Mouse (Mus musculus) liver, embryonic 16.5 days (tissue): ENCODE data around the gene Chit1. TPM values are rescaled to one million over a fixed set of nuclear protein-coding genes. Genes with fewer than 3 reads are reported as not detected.
A peak's percentile ranks its signal among the peaks of the same experiment; 100 is the strongest.

Experiments used
- ATAC-seq: fragments of 200-750 bp; cut with Nextera tagmentation; 2 replicates; pipeline ENCODE4 v1.8.0; 2017; ENCODE audit warnings: low read depth, mild to moderate bottlenecking, moderate number of reproducible peaks, moderate library complexity
- H3K27ac ChIP-seq: fragments of 300-500 bp; sonication (generic); 2 replicates; pipeline ENCODE4 v1.5.1; 2014; ENCODE audit warnings: mild to moderate bottlenecking, low read length
- H3K27me3 ChIP-seq: fragments of 300-500 bp; sonication (generic); 2 replicates; pipeline ENCODE4 v1.6.1; 2014; ENCODE audit warnings: low read depth, low read length, mixed read lengths; ENCODE audit not compliant: control insufficient read depth, insufficient read depth
- H3K36me3 ChIP-seq: fragments of 300-500 bp; sonication (generic); 2 replicates; pipeline ENCODE4 v1.6.1; 2014; ENCODE audit warnings: mild to moderate bottlenecking; ENCODE audit not compliant: control insufficient read depth, insufficient read depth
- H3K4me1 ChIP-seq: fragments of 300-500 bp; sonication (generic); 2 replicates; pipeline ENCODE4 v1.6.1; 2014; ENCODE audit warnings: low read depth, low read length, mixed read lengths; ENCODE audit not compliant: control insufficient read depth
- H3K4me2 ChIP-seq: fragments of 300-500 bp; sonication (generic); 2 replicates; pipeline ENCODE4 v1.6.1; 2014; ENCODE audit warnings: low read depth, low read length, mixed read lengths
- H3K4me3 ChIP-seq: fragments of 300-500 bp; sonication (generic); 2 replicates; pipeline ENCODE4 v1.5.1; 2014; ENCODE audit warnings: low read depth, mild to moderate bottlenecking, low read length
- H3K9ac ChIP-seq: fragments of 300-500 bp; sonication (generic); 2 replicates; pipeline ENCODE4 v1.6.1; 2014; ENCODE audit warnings: low read depth, low read length
- H3K9me3 ChIP-seq: fragments of 300-500 bp; sonication (generic); replicated peaks from 2 replicates; pipeline ENCODE4 v1.6.1; 2016; ENCODE audit warnings: low read length; ENCODE audit not compliant: control insufficient read depth
- WGBS: fragments of 180-500 bp; shearing (Covaris S2); extraction: QIAGEN DNeasy Blood & Tissue Kit; methylation state at CpG from one replicate; pipeline ENCODE4 v1.1.7; 2014; ENCODE audit not compliant: insufficient replicate concordance; 5-methylcytosine and 5-hydroxymethylcytosine counted together
- polyA plus RNA-seq: library from polyadenylated mRNA; unstranded; fragments of >200 nt; fragmentation: Nextera tagmentation; extraction: Ambion mirVana; gene quantifications from 2 replicates; pipeline ENCODE4 v1.2.1, GENCODE M21; 2015

Chit1 gene
- polyA plus RNA-seq, 1 experiment from 2014 or later, result 0.19 TPM

DNA sequence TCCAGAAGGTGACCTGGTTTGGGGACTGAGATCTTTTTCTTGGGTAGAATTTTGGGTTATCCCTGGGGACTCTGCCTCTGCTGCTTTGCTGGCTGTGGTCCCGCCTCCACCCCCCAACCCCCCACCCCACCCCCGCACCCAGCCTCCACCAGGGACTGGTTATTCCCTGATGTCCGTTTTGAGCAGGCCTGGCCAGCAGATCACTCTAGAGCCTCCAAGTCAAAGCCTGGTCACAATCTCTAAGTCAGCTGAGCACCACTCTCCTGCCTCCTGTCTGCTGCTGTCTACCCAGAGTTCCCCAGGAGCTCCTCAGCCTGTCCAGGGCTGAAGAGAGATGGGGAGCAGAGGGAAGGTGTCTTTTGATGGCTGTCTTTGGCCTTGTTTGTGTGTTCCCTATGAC, 25.3 kb downstream of the Chit1 start:
- no peak for ATAC-seq
- no peak overlapping the region for H3K27ac ChIP-seq
- H3K36me3 ChIP-seq, result no peaks in the 10 kb centered on the region
- no peak overlapping the region for H3K4me2 ChIP-seq
- WGBS, result 44% methylated on average over 3 of the region's 3 CpGs
- no peak overlapping the region for H3K4me3 ChIP-seq
- H3K9ac ChIP-seq, result no peak overlapping the region
- H3K4me1 ChIP-seq, result no peaks in the 10 kb centered on the region
- H3K9me3 ChIP-seq, result no peaks in the 10 kb centered on the region
- no peaks in the 10 kb centered on the region for H3K27me3 ChIP-seq

DNA sequence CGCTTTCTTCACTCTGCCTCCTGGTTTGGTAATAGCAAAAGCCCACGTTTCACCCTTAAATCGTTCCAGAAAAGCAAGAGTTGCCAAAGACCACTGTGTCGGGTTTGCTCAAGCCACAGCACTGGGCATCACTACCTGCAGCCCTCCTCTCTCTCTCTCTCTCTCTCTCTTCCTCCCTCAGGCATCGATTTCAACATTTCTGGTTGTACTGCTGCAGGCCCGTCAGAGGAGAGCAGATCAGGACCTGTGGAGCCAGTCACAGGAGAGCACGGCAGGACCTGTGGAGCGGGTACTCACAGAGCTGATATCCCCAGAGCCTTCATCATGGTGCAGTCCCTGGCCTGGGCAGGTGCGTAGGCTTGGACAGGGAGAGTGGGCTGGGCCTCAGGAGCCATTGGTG, 27.4 kb downstream of the Chit1 start:
- Histone ChIP-seq H3K4me1 (no peaks in the 10 kb centered on the region), H3K4me3 (no peak overlapping the region), H3K9me3 (no peaks in the 10 kb centered on the region), H3K27ac (no peak overlapping the region), H3K27me3 (no peaks in the 10 kb centered on the region), H3K36me3 (no peaks in the 10 kb centered on the region), H3K9ac (no peak overlapping the region), H3K4me2 (no peak overlapping the region)
- WGBS, result 69% methylated on average over 9 of the region's 9 CpGs
- no peak for ATAC-seq

DNA sequence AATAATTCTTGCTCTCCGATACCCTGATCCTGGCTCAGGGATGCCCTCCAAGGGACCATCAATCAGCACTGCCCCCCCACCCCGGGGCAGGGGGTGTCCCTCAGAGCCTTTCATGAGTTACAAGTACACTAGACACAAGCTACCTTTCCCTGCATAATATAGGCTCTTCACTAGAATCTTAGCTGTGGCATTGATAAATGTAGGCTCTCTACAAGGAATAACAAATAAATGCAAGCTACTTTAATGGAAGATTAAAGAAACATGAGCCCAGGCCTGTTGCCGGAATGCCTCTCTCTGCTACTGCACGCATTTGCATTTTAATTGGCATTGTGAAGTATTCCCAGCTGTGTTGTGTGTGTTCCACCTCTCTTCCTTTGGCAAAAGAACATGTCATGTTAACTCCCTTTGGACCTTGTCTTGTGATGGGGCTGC, 31.3 kb downstream of the Chit1 start:
- Histone ChIP-seq H3K27me3 (no peaks in the 10 kb centered on the region), H3K9ac (no peak overlapping the region), H3K27ac (no peak overlapping the region), H3K4me1 (no peaks in the 10 kb centered on the region), H3K4me3 (no peak overlapping the region), H3K36me3 (no peaks in the 10 kb centered on the region), H3K9me3 (no peaks in the 10 kb centered on the region), H3K4me2 (no peak overlapping the region)
- ATAC-seq, result no peak
- 66% methylated on average over 4 of the region's 4 CpGs for WGBS

DNA sequence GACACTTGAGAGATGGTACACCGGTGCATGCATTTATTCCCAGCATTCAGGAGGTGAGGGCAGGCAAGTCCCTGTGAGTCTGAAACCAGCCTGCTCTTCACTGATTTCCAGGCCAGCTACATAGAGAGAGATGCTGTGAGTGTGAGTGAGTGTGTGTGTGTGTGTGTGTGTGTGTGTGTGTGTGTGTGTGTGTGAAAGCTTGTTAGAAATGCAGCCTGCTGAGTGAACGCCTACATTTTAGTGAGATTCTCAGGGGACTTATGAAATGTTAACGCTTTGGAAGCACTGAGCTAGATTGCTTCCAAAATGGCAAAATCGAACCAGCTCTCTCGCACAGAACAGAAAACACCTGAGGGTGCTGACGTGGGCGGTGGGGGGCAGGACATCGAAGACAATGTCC, 35.0 kb downstream of the Chit1 start:
- 68% methylated on average over 8 of the region's 8 CpGs for WGBS
- Histone ChIP-seq H3K9me3 (no peaks in the 10 kb centered on the region), H3K4me2 (no peak overlapping the region), H3K27me3 (no peaks in the 10 kb centered on the region), H3K36me3 (no peaks in the 10 kb centered on the region), H3K27ac (no peak overlapping the region), H3K4me1 (no peaks in the 10 kb centered on the region; the same call in 1 of the 2 replicates), H3K4me3 (no peak overlapping the region), H3K9ac (no peak overlapping the region)
- no peak for ATAC-seq

DNA sequence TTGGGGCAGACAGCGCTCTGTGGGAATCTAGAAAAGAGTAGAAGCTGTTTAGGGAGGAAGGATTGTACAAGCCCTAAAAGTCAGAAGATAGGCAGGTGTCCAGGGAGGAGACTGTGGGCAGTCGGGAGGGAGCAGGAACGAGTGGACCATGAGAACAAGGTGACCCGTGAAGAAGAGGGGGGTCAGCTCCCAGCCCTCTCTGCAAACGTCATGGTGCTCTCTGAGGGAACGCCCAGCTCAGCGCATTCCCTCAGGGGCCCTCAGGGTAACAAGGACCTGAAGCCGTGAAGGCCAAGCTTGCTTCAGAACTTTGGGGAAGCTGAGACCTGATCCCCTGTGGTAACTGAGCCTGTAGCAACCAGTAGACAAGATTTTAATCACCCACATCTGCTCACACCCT, 39.0 kb downstream of the Chit1 start:
- no peaks in the 10 kb centered on the region for H3K9me3 ChIP-seq
- H3K27me3 ChIP-seq, result no peaks in the 10 kb centered on the region
- ATAC-seq, result no peak
- no peaks in the 10 kb centered on the region for H3K36me3 ChIP-seq
- H3K4me1 ChIP-seq, result peaks cover 7% of the 10 kb centered on the region
- 61% methylated on average over 8 of the region's 8 CpGs for WGBS
- H3K4me2 ChIP-seq, result no peak overlapping the region
- H3K27ac ChIP-seq, result no peak overlapping the region
- H3K9ac ChIP-seq, result no peak overlapping the region
- no peak overlapping the region for H3K4me3 ChIP-seq

DNA sequence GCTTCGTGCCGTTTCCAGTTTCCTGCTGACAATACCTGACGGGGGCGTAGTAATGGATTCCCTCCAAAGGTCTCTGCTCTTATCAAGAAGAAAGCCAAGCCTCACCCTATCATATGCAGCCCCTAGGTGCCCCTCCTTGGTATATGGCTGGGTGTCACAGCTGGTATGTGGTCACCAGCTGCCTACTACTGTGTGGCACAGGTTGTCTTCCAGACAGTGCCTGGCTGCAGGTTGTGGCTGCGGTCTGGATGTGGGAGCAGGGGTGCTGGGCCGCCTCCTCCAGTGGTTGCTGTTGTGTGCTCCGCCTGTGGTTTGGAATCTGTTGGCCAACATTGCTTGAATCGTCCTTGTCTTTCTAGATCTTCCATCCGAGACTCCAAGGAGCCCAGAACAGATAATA, 39.7 kb downstream of the Chit1 start:
- no peak for ATAC-seq
- WGBS, result 56% methylated on average over 9 of the region's 9 CpGs
- no peaks in the 10 kb centered on the region for H3K36me3 ChIP-seq
- H3K9ac ChIP-seq, result no peak overlapping the region
- H3K4me2 ChIP-seq, result no peak overlapping the region
- H3K27me3 ChIP-seq, result no peaks in the 10 kb centered on the region
- H3K9me3 ChIP-seq, result no peaks in the 10 kb centered on the region
- H3K4me1 ChIP-seq, result peaks cover 7% of the 10 kb centered on the region
- H3K27ac ChIP-seq, result no peak overlapping the region
- no peak overlapping the region for H3K4me3 ChIP-seq

DNA sequence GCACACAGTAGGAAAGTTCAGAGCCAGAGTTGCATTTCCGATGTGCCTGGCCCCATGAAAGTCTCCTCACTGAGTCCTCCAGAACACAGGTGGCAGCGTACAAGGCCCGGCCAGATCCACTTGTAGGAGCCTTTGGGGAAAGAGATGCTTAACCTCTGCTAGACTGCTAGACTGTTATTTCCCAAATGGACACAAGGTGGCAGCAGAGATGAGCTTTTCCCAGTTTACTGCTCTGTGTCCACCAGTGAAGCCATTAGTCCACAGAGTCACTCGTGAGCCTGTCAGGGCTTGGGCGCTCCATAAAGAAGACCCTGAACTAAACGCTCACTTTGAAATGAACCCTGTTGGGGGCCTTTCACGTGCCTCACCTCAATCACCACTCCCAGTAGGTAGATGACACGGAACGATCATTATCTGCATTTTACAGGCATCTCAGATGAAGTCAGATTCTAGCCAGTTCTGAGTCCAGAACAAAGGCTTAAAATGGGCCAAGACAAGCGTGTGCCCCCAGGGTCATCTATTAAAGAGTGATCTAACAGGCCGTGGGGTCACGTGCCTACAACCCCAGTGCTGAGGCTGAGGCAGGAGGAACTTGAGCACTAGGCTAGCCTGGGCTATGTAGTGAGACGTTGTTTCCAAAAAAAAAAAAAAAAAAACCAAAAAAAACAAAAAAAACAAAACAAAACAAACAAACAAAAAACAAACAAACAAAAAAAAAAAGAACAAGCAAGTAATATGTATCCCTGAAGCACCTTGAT, 40.8 kb downstream of the Chit1 start:
- no peak overlapping the region for H3K27ac ChIP-seq
- no peak overlapping the region for H3K4me2 ChIP-seq
- no peak for ATAC-seq
- no peaks in the 10 kb centered on the region for H3K9me3 ChIP-seq
- H3K36me3 ChIP-seq, result no peaks in the 10 kb centered on the region
- no peak overlapping the region for H3K9ac ChIP-seq
- no peak overlapping the region for H3K4me3 ChIP-seq
- H3K27me3 ChIP-seq, result no peaks in the 10 kb centered on the region
- H3K4me1 ChIP-seq, result peaks cover 7% of the 10 kb centered on the region
- 17% methylated on average over 13 of the region's 13 CpGs for WGBS

DNA sequence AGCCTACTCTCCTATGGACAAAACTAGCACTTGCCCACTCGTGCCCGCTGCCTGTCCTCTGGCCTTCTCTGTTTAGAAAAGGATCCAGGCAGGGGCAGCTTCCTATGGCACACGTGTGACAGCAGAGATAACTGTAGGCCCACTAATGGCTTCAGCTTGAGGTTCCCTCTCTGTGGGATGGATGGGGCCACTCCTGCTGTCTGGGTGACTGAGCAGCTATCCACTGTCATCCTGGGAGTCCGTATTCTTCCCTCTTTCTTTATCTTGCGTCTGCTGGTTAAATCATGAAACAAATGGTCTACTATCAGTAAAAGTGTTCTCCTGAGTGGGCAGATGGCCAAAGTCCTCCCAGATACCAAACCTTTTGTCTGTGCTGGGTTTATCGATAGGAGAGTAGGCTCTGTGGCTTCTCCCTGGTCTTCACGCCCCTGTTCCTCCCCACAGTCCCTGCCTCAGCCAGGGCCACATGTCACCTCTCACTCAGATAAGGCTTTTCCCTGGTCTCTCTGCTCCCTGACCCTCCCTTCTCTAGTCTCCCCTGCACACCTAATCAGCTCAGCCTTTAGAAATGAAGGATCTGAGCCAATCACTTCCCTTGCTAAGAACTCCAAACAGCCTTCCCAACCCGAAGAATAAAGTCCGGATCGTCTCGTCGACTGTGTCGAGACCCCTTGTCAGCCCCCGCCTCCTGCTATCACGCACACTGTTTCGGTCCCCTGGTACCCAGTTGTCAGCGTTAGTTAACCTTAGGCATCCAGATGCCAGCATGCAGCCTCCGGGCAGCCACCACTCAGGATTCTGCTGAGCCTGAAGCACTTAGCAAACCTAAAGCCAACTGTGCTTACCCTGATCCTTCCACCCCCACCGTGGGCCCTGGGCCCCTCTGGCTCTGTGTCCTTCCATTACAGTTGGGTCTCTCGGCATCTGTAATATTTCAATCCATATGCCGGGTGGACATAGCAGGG, 41.9 kb downstream of the Chit1 start:
- no peak overlapping the region for H3K4me2 ChIP-seq
- WGBS, result 51% methylated on average over 21 of the region's 21 CpGs
- peaks cover 7% of the 10 kb centered on the region for H3K4me1 ChIP-seq

DNA sequence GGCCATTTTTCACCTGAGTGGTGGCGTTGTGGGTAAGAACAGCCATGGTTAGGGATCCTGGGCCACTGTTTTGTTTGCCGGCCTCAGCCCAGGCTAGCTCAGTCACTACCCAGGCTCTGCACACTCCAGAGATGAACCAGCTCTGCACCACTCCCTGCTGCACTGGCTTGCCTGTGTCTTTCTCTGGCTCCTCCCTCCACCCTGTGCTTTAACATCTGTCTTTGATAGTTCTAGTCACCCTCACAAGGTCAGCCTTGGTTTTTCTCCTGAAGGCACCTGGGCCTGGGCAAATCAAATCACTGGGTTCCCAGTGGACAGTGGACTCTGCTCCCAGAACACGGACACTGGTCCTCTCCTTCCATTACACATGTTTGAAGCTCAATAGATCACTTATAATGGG, 43.1 kb downstream of the Chit1 start:
- no peak overlapping the region for H3K4me2 ChIP-seq
- H3K27me3 ChIP-seq, result no peaks in the 10 kb centered on the region
- no peak for ATAC-seq
- no peak overlapping the region for H3K4me3 ChIP-seq
- H3K27ac ChIP-seq, result no peak overlapping the region
- no peaks in the 10 kb centered on the region for H3K9me3 ChIP-seq
- H3K9ac ChIP-seq, result no peak overlapping the region
- WGBS, result 70% methylated on average over 3 of the region's 3 CpGs
- H3K4me1 ChIP-seq, result peaks cover 7% of the 10 kb centered on the region
- no peaks in the 10 kb centered on the region for H3K36me3 ChIP-seq

More for the DNA sequence above, 41.9 kb downstream of the Chit1 start:
- Histone ChIP-seq H3K36me3 (no peaks in the 10 kb centered on the region), H3K9ac (no peak overlapping the region), H3K27ac (no peak overlapping the region), H3K27me3 (no peaks in the 10 kb centered on the region), H3K9me3 (no peaks in the 10 kb centered on the region), H3K4me3 (no peak overlapping the region)
- ATAC-seq, result peak; percentile 64
